ENCODE assay signal across 8 mouse cellular contexts in the genomic region with DNA sequence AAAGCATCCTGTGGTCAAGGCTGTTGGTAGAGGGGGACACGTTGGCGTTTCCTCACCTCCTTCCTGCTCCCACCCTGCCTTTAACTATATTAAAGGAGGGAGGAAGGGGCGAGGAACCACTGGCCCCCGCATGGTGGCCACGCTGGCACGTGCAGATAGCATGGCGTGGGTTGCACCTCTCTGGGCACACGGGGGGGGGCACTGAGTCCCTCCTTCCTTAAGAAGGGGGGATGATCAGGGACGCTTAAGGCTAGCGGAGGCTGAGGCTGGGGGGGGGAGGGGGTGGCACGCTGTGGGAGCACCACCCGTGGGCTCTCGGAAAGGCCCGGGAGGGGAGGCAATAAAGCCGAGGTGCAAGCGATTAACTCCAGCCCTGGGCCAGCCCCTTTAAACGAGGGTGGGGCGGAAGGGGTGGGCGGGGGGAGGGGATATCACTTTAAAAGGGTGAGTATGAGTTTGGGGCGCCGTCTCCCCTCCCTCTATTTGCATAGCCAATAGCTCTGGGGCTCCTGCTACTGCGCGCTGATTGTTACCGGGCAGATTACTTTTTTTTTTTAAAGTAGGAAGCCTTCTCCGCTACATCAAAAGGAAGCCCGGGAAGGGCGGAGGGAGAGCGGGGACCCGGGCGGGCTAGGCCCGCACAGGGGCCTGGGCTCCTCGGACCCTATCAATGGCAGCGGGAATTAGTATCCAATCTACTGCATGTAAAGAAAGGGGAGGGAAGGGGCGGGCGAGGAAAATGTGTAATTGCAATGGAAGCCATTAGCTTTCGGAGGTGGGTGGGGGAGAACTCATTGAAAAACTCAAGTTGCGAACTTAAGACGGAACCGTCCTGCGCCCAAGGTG. TPM values are rescaled to one million over a fixed set of nuclear protein-coding genes. Genes with fewer than 3 reads are reported as not detected.
A peak's percentile ranks its signal among the peaks of the same experiment; 100 is the strongest.
DNase-seq lines count a peak whose midpoint lies in the region; ATAC-seq and TF ChIP-seq lines count a peak whose summit lies in the region.

A gene (minus strand): TSS at position 88 of the 846 bp plus-strand sequence.

- TF ChIP-seq CTCF in cerebellum, adult 2 months (IDR thresholded peaks at IDR 0.05; ENCODE audit: borderline replicate concordance, insufficient read depth, low read depth, low read length): no peak
- no peak for TF ChIP-seq CTCF in cortical plate, adult 2 months (IDR thresholded peaks at IDR 0.05; ENCODE audit: extremely low read depth, insufficient read depth, low read length)

- peak within 1 kb of the TSS; percentile 42 for H3K4me3 ChIP-seq in cerebellum, adult 2 months (replicated peaks; ENCODE audit: insufficient read depth, low read depth, low read length)
- peak within 1 kb of the TSS; percentile 88 for H3K4me3 ChIP-seq in cortical plate, adult 2 months (ENCODE audit: insufficient read depth, low read length)
- H3K4me3 ChIP-seq in limb, embryonic 15.5 days: peak within 1 kb of the TSS; percentile 80
- H3K4me3 ChIP-seq in midbrain, embryonic 15.5 days: peak within 1 kb of the TSS; percentile 48

- peak within 1 kb of the TSS; percentile 39 for H3K9ac ChIP-seq in limb, embryonic 15.5 days
- peak within 1 kb of the TSS; percentile 15 for H3K9ac ChIP-seq in midbrain, embryonic 15.5 days

- peaks cover 16% of the 10 kb centered on the region for H3K27me3 ChIP-seq in cerebellum, adult 2 months (ENCODE audit: control insufficient read depth, insufficient read depth, low read length)
- 0 out of 2 replicates have a peak, but pooled peaks cover 3% of the 10 kb centered on the region for H3K27me3 ChIP-seq in limb, embryonic 15.5 days
- peaks cover 44% of the 10 kb centered on the region for H3K27me3 ChIP-seq in midbrain, embryonic 15.5 days (replicated peaks)
- H3K27me3 ChIP-seq in splenic B cell, adult 2 months (ENCODE audit: control insufficient read depth, insufficient read depth, low read length, poor library complexity, severe bottlenecking): peaks cover 5% of the 10 kb centered on the region; the same call in 1 of the 2 replicates

- H3K9me3 ChIP-seq in limb, embryonic 15.5 days: no peaks in the 10 kb centered on the region
- no peaks in the 10 kb centered on the region for H3K9me3 ChIP-seq in midbrain, embryonic 15.5 days

- no peaks in the 10 kb centered on the region for H3K36me3 ChIP-seq in limb, embryonic 15.5 days
- H3K36me3 ChIP-seq in midbrain, embryonic 15.5 days (replicated peaks): no peaks in the 10 kb centered on the region
- no peaks in the 10 kb centered on the region; the same call in 1 of the 2 replicates for H3K36me3 ChIP-seq in splenic B cell, adult 2 months (ENCODE audit: control insufficient read depth, insufficient read depth, low read length, poor library complexity, severe bottlenecking)

- TF ChIP-seq POLR2A in cerebellum, adult 2 months (IDR thresholded peaks at IDR 0.05; ENCODE audit: borderline replicate concordance, insufficient read depth, low read length): no peak
- no peak for TF ChIP-seq POLR2A in cortical plate, adult 2 months (IDR thresholded peaks at IDR 0.05; ENCODE audit: extremely low read depth, insufficient read depth, low read length)

- peak; percentile 75 for ATAC-seq in limb, embryonic 15.5 days (ENCODE audit: insufficient number of reproducible peaks, low FRiP score, low TSS enrichment, low read depth)
- peak; percentile 41 for ATAC-seq in midbrain, embryonic 15.5 days (replicated peaks)

- peaks cover 10% of the 10 kb centered on the region for H3K4me1 ChIP-seq in cerebellum, adult 2 months (ENCODE audit: control insufficient read depth, insufficient read depth, low read length)
- peaks cover 2% of the 10 kb centered on the region; the same call in 1 of the 2 replicates for H3K4me1 ChIP-seq in cortical plate, adult 2 months (ENCODE audit: control insufficient read depth, insufficient read depth, low read length)
- peaks cover 60% of the 10 kb centered on the region for H3K4me1 ChIP-seq in limb, embryonic 15.5 days
- peaks cover 73% of the 10 kb centered on the region for H3K4me1 ChIP-seq in midbrain, embryonic 15.5 days

- peak within 1 kb of the TSS; percentile 93 for H3K4me2 ChIP-seq in limb, embryonic 15.5 days
- H3K4me2 ChIP-seq in midbrain, embryonic 15.5 days: peak within 1 kb of the TSS; percentile 74

- DNase-seq in cerebellum, adult 2 months: no peak
- no peak for DNase-seq in cerebellum, adult 9-11 months
- DNase-seq in heart, adult 9 months (ENCODE audit: low spot score in 2 of 2): peak; percentile 80 to 89
- peak; percentile 56 to 65 for DNase-seq in kidney, adult 8-10 months
- DNase-seq in splenic B cell, adult 2 months (ENCODE audit: low read depth, low spot score): peak; percentile 80

- 2% methylated on average over 40 of the region's 40 CpGs for WGBS in cerebellum, adult 2 months
- under 1% methylated on average over 40 of the region's 40 CpGs for WGBS in limb, embryonic 15.5 days
- under 1% methylated on average over 39 of the region's 40 CpGs for WGBS in midbrain, embryonic 15.5 days

- H3K27ac ChIP-seq in cerebellum, adult 2 months (ENCODE audit: insufficient read depth, low read length): no peak within 1 kb of the TSS
- no peak within 1 kb of the TSS for H3K27ac ChIP-seq in cortical plate, adult 2 months (ENCODE audit: insufficient read depth, low read length)
- peak within 1 kb of the TSS; percentile 97 for H3K27ac ChIP-seq in limb, embryonic 15.5 days
- peak within 1 kb of the TSS; percentile 52 for H3K27ac ChIP-seq in midbrain, embryonic 15.5 days

RNA-seq across cellular contexts. Expression of the gene that starts here (rescaled TPM):
- polyA plus RNA-seq in cerebellum, adult 2 months (2012; rRNA removed): 4.1 and 5.4 TPM in 2 replicates
- polyA plus RNA-seq in cortical plate, adult 2 months (2012; rRNA removed): 42.3 and 43.6 TPM in 2 replicates
- 1,131 and 1,164 TPM in 2 replicates for polyA plus RNA-seq in limb, embryonic 15.5 days (2015; fragmentation: Nextera tagmentation; extraction: Ambion mirVana)
- polyA plus RNA-seq in midbrain, embryonic 15.5 days (2015; fragmentation: Nextera tagmentation; extraction: Ambion mirVana): 320 and 370 TPM in 2 replicates

Comparison
In these comparisons a context has a peak if more than half of its experiments do, and no peak if none do; other contexts are left out.
1. DNase-seq: peak in heart, adult 9 months (2 of 2), kidney, adult 8-10 months (2 of 2) and splenic B cell, adult 2 months (single experiment); none in cerebellum, adult 2 months (0 of 2) and cerebellum, adult 9-11 months (single experiment).
2. H3K27ac ChIP-seq: peak in limb, embryonic 15.5 days (single experiment) and midbrain, embryonic 15.5 days (single experiment); none in cerebellum, adult 2 months (single experiment) and cortical plate, adult 2 months (single experiment).
3. Peak in every context shown above with its lines, with median percentiles within 50 percentile points of each other: H3K4me3 ChIP-seq.